Mouse (Mus musculus) hindbrain, embryonic 10.5 days (tissue): ENCODE measurements at regions not wholly inside any gene's neighbourhood (a gene's known extent, or its start where the extent isn't known, plus 50 kb on each side); places are given as distances from the start of the nearest gene placed in this dataset.
"Not testable (repeated sequence)": the region's sequence is repeated elsewhere in the genome, so short reads cannot be mapped to it uniquely, and the experiment has no call there.

Source experiments
- DNase-seq: peaks from one replicate; pipeline ENCODE4 v3.0.0-alpha.2; 2017; ENCODE audit warnings: low spot score
- H3K27ac ChIP-seq: fragments of 300-500 bp; sonication (generic); 2 replicates; pipeline ENCODE4 v1.5.1; 2016; ENCODE audit warnings: mild to moderate bottlenecking, moderate library complexity
- H3K27me3 ChIP-seq: fragments of 300-500 bp; sonication (generic); 2 replicates; pipeline ENCODE4 v1.6.1; 2016; ENCODE audit warnings: mild to moderate bottlenecking; ENCODE audit not compliant: poor library complexity, insufficient read depth, severe bottlenecking
- H3K36me3 ChIP-seq: fragments of 300-500 bp; sonication (generic); 2 replicates; pipeline ENCODE4 v1.6.1; 2016; ENCODE audit warnings: mild to moderate bottlenecking, moderate library complexity
- H3K4me1 ChIP-seq: fragments of 300-500 bp; sonication (generic); replicated peaks from 2 replicates; pipeline ENCODE4 v1.6.1; 2016; ENCODE audit warnings: mild to moderate bottlenecking
- H3K4me3 ChIP-seq: fragments of 300-500 bp; sonication (generic); 2 replicates; pipeline ENCODE4 v1.5.1; 2016; ENCODE audit warnings: mild to moderate bottlenecking, moderate library complexity
- H3K9me3 ChIP-seq: fragments of 300-500 bp; sonication (generic); 2 replicates; pipeline ENCODE4 v1.6.1; 2016; ENCODE audit warnings: mild to moderate bottlenecking, moderate library complexity
- whole genome bisulfite sequencing: fragments of 180-500 bp; shearing (Covaris S2); methylation state at CpG from one replicate; pipeline ENCODE4 v1.1.7; 2016; 5-methylcytosine and 5-hydroxymethylcytosine counted together

DNA sequence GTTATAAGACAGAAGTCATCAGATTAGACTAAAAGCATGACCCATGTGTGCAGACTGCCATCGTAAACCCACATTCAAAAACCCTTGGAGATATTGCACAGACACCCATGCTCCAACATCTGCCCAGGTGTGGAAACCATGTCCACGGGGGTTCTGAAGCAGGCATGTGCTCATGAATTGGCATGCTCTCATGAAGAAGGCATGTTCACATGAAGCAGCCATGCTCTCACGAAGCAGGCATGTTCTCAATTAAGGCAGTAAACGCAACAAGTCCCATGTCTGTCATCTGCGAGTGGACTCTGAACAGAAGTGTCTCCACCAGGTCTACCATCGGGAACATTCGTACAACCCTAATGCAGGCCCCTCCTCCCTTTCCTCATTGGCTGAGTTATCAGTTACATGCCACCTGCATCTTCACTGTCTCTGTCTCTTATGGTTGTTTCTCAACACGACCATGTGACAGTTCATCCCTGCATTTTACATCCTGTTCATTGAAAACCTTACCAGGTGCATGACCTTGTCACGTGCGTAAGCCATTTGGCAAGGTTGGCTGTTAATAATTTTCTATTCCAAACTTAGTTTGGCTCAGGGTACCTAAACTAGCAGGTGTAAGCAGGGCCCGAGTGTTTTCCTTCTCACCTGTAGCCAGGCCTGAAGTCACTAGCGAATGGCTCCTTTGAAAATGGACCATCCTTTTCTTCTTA lies 193.4 kb downstream of the Tcp10c start:
- Histone ChIP-seq H3K4me3 (no peak overlapping the region), H3K4me1 (no peaks in the 10 kb centered on the region), H3K36me3 (no peaks in the 10 kb centered on the region), H3K27me3 (no peaks in the 10 kb centered on the region), H3K27ac (no peak overlapping the region), H3K9me3 (peaks cover 88% of the 10 kb centered on the region)
- no peak for DNase-seq
- 66% methylated on average over 12 of the region's 12 CpGs for WGBS

DNA sequence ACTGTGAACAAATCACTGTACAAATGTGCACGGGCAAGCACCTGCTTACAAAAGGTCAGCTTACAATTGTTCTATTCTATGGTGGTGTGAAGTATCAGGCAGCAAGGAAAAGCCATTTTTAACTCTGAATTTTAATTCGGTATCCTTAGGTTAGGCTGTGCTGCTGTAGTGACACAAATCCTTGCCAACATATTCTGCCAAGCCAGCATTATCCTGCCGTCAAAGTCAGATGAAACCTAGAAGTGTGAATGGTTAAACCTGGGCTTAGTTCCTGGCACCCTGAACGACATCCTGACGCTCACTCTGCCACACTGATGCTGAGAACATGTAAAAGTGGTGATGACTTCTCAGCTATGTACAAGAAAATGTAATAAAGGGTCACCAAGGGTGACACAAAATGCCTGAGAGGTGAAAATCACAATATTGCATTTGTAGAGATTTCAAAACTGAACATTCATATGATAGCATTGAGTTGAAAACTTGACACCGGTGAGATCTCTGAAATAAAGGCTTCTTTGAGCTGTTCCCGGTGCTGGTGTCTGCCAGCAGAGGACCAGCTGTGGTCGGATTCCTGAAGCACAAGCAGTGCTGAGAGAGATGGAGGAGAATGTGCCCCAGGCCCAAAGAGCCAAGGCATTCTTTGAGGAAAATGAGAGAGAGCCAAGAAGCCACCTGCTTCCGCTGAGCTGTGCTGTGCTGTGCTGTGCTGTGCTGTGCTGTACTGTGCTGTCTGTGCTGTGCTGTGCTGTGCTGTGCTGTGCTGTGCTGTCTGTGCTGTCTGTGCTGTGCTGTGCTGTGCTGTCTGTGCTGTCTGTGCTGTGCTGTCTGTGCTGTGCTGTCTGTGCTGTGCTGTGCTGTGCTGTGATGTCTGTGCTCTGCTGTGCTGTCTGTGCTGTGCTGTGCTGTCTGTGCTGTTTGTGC lies 195.9 kb downstream of the Tcp10c start:
- no peaks in the 10 kb centered on the region for H3K36me3 ChIP-seq
- H3K27ac ChIP-seq = no peak overlapping the region
- no peaks in the 10 kb centered on the region for H3K4me1 ChIP-seq
- no peak for DNase-seq
- H3K27me3 ChIP-seq = no peaks in the 10 kb centered on the region
- 70% methylated on average over 9 of the region's 9 CpGs for WGBS
- H3K9me3 ChIP-seq = peaks cover 68% of the 10 kb centered on the region
- no peak overlapping the region for H3K4me3 ChIP-seq

GRCm38 (mm10) chr17:13550896-13551267 lies 196.5 kb downstream of the Tcp10c start:
- not testable (repeated sequence) for H3K4me1 ChIP-seq, H3K27me3 ChIP-seq, H3K36me3 ChIP-seq, H3K4me3 ChIP-seq, H3K27ac ChIP-seq, DNase-seq
- peaks cover 61% of the 10 kb centered on the region for H3K9me3 ChIP-seq

GRCm38 (mm10) chr17:13551693-13552404 lies 197.5 kb downstream of the Tcp10c start:
- H3K9me3 ChIP-seq = peaks cover 54% of the 10 kb centered on the region
- not testable (repeated sequence) for H3K27me3 ChIP-seq, H3K27ac ChIP-seq, H3K36me3 ChIP-seq, H3K4me3 ChIP-seq, H3K4me1 ChIP-seq
- DNase-seq = peak; percentile 56

DNA sequence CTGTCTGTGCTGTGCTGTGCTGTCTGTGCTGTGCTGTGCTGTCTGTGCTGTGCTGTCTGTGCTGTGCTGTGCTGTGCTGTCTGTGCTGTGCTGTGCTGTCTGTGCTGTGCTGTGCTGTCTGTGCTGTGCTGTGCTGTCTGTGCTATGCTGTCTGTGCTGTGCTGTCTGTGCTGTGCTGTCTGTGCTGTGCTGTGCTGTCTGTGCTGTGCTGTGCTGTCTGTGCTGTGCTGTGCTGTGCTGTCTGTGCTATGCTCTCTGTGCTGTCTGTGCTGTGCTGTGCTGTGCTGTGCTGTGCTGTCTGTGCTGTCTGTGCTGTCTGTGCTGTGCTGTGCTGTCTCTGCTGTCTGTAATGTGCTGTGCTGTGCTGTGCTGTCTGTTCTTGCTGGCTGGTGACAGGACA lies 198.5 kb downstream of the Tcp10c start:
- not testable (repeated sequence) for H3K27me3 ChIP-seq, H3K36me3 ChIP-seq, H3K27ac ChIP-seq, H3K4me3 ChIP-seq, H3K4me1 ChIP-seq, DNase-seq
- H3K9me3 ChIP-seq = peaks cover 45% of the 10 kb centered on the region

DNA sequence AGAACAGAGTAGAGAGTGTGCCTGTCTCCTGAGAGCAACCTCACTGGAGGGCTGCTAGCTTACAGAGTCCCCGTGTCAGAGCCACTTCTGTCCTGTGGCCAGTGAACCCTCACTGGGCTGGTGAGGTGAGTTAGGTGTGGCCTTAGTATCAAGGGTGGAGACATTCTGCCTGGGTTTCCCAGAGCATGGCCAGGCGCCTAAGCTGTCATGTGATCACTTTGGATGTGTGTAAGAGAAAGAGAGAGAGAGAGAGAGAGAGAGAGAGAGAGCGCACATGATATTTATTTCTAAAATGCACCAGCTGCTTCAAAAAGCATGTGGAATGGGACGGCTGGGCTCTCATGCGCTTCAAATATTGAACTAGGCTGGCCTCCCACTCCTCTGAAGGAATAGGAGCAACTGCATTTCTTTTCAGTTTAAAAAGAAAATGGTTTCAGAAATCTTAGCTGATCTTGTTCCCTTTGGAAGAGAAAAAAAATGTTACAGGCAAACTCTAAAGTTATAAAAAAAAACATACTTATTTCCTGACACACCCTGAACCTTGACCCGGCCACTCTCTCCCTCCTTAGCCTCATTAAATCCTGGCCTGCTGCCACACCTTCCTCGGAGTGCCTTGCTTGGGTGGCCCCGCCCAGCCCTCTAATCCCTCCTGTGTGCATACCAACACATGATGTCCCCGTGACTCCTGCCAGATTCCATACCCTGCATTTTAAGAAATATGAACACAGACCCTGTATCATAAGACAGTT lies 201.1 kb downstream of the Tcp10c start:
- peaks cover 19% of the 10 kb centered on the region for H3K9me3 ChIP-seq
- H3K4me1 ChIP-seq, H3K4me3 ChIP-seq, H3K27ac ChIP-seq, H3K36me3 ChIP-seq, DNase-seq, H3K27me3 ChIP-seq: not testable (repeated sequence)
- 58% methylated on average over 9 of the region's 9 CpGs for WGBS

DNA sequence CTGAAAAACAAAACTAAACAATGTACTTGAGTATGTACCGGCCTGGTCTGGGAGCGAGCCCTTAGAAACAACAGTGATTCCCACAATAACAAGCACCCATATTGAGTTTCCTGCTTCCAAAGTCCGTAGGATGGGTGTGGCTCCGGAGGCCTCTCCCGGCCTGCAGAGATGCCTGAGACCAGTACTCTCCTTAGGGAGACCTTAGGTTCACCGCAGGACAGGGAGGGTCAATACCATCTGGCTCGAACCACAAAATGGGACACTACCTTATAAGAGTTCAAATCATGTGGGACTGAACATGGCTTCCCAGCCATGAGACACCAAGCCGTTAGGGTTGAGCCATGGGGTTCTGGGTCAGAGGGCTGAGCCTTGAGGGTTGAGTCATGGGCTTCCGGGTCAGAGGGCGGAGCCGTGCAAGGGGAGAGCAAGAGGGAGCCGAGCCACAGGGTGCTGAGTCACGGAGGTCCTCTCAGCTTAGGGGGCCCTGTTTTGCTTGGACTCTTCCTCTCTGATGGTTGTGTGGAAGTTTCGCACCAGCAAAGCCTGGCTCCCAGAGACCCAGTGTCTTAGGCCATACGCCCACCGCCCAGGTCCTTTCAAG lies 201.8 kb downstream of the Tcp10c start:
- not testable (repeated sequence) for H3K4me1 ChIP-seq, H3K27ac ChIP-seq, DNase-seq, H3K27me3 ChIP-seq, H3K4me3 ChIP-seq, H3K36me3 ChIP-seq
- 80% methylated on average over 16 of the region's 16 CpGs for whole genome bisulfite sequencing
- peaks cover 13% of the 10 kb centered on the region for H3K9me3 ChIP-seq

- no peak overlapping the region for H3K4me3 ChIP-seq
- no peaks in the 10 kb centered on the region for H3K36me3 ChIP-seq
- no peak for DNase-seq
- WGBS = 90% methylated on average over 3 of the region's 3 CpGs
- no peaks in the 10 kb centered on the region for H3K4me1 ChIP-seq
- no peaks in the 10 kb centered on the region for H3K27me3 ChIP-seq
- no peaks in the 10 kb centered on the region for H3K9me3 ChIP-seq
- no peak overlapping the region for H3K27ac ChIP-seq
Measured at GRCm38 (mm10) chr17:13558863-13559262, 201.5 kb upstream of the Afdn start.

DNA sequence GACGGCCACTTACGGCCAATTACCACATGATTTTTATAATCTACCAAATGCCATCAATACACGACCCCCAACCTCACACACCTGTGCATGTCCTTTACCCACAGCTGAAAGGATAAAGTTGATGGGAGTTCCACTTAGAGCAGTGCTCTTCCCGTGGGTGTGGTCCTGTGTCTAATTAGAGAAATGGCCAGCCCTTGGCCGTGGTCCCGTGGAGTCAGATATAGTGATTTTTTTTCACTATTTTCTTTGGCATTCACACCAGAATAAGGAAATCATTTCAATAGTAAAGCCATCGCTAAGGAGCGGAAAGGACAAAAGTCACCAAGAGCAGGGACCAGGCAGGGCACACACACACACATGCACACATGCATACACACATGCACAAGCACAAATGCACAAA lies 199.0 kb upstream of the Afdn start:
- Histone ChIP-seq H3K27me3 (no peaks in the 10 kb centered on the region), H3K9me3 (no peaks in the 10 kb centered on the region), H3K27ac (no peak overlapping the region), H3K4me1 (no peaks in the 10 kb centered on the region), H3K4me3 (no peak overlapping the region), H3K36me3 (no peaks in the 10 kb centered on the region)
- DNase-seq = no peak
- 88% methylated on average over 8 of the region's 8 CpGs for WGBS

GRCm38 (mm10) chr17:13562974-13563373 lies 197.4 kb upstream of the Afdn start:
- Histone ChIP-seq H3K27ac (no peak overlapping the region), H3K36me3 (no peaks in the 10 kb centered on the region), H3K27me3 (no peaks in the 10 kb centered on the region), H3K9me3 (no peaks in the 10 kb centered on the region), H3K4me3 (no peak overlapping the region), H3K4me1 (no peaks in the 10 kb centered on the region)
- no peak for DNase-seq
- 84% methylated on average over 2 of the region's 2 CpGs for WGBS

DNA sequence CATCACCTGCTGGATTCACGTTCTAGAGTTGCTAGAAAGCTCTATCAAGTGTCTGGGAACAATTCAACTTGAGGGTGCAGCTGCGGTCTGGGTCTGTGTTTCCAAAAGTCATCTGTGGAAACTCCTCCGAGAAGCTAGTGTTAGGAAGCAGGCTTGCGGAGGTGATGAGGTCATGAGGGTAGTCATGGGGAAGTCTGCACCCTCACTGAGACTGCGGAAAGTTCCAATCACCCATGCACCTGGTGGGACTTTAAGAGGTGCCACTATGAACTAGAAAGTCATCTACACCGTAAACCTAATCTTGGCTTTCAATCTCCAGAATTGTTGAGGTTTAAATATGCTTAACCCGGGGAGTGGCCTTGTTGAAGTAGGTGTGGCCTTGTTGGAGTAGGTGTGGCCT lies 195.5 kb upstream of the Afdn start:
- Histone ChIP-seq H3K9me3 (no peaks in the 10 kb centered on the region), H3K36me3 (no peaks in the 10 kb centered on the region), H3K4me3 (no peak overlapping the region), H3K27ac (no peak overlapping the region), H3K27me3 (no peaks in the 10 kb centered on the region), H3K4me1 (no peaks in the 10 kb centered on the region)
- WGBS = 93% methylated on average over 7 of the region's 7 CpGs
- no peak for DNase-seq

DNA sequence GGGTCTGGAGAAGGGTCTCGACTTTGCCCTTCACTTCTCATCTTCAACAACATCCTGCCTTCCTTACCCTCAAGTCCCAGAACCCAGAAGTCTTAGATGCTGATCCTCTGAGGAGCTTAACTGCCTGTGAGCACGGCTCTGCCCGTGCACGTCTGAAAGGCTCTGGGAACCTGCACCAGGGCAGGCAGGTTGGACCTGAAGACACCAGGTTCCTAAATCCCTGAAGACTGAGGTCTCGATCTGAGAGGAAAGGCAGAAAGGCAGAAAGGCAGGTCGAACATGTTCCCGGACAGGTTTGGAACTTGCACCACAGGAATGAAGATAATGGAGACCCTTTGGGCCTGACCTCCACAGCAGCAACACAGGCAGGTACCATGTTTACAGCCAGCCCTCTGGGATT lies 193.7 kb upstream of the Afdn start:
- Histone ChIP-seq H3K36me3 (no peaks in the 10 kb centered on the region), H3K27ac (no peak overlapping the region), H3K4me1 (no peaks in the 10 kb centered on the region), H3K4me3 (no peak overlapping the region), H3K9me3 (no peaks in the 10 kb centered on the region), H3K27me3 (no peaks in the 10 kb centered on the region)
- no peak for DNase-seq
- 80% methylated on average over 7 of the region's 7 CpGs for WGBS
